Mouse (Mus musculus) stomach, postnatal 0 days (tissue): ENCODE measurements around the gene Hck.
A peak's percentile ranks its signal among the peaks of the same experiment; 100 is the strongest.

ENCODE experiments used
- CTCF ChIP-seq: IDR thresholded peaks from 2 replicates; pipeline ENCODE4 v1.5.1; 2016; ENCODE audit warnings: antibody characterized with exemption, low read depth, mild to moderate bottlenecking, moderate library complexity
- EP300 ChIP-seq: optimal IDR thresholded peaks from 2 replicates; pipeline ENCODE3; 2016; ENCODE audit warnings: antibody characterized with exemption

- TF ChIP-seq CTCF = peak; percentile 13; the same call in 1 of the 2 replicates
- no peak for TF ChIP-seq EP300
Measured at GRCm38 (mm10) chr2:153108313-153109264, at the start of gene Hck.
